Mouse (Mus musculus): ENCODE results near the gene D6Ertd527e.

- TF ChIP-seq POLR2A (IDR thresholded peaks at IDR 0.05; ENCODE audit: control insufficient read depth, extremely low read depth, insufficient read depth, low read length, poor library complexity), result no peak
- no peak for TF ChIP-seq CTCF (IDR thresholded peaks at IDR 0.05; ENCODE audit: borderline replicate concordance, control insufficient read depth, extremely low read depth, insufficient read depth, low read length, poor library complexity)
Measured at GRCm38 (mm10) chr6:87112125-87112524, 7.6 kb downstream of the D6Ertd527e start.
